Mouse (Mus musculus) erythroid progenitor cell, adult 5-6 weeks (primary cell): ENCODE results near the gene S100a7a. TPM values are rescaled to one million over a fixed set of nuclear protein-coding genes. Genes with fewer than 3 reads are reported as not detected.

Experiments used
- ATAC-seq: replicated peaks from 2 replicates; pipeline ENCODE4 v1.8.0; 2016; ENCODE audit warnings: moderate number of reproducible peaks, mild to moderate bottlenecking, moderate TSS enrichment, inconsistent platforms; ENCODE audit not compliant: poor library complexity, low FRiP score, severe bottlenecking
- total RNA-seq, 2 experiments: library from RNA; stranded (forward) in 1 of 2; stranded (reverse) in 1 of 2; fragments of 150-400 nt in 1 of 2; fragments of 186-747, 209-891 nt in 1 of 2; gene quantifications; 2 replicates each; pipeline versions ENCODE4 v1.2.3 to v1.2.4; 2015 to 2017; ENCODE audit warnings: low replicate concordance in 2 of 2

The S100a7a gene
- total RNA-seq, 2 experiments from 2014 or later = not detected

GRCm38 (mm10) chr3:90693496-90693895, 39.7 kb downstream of the S100a7a start:
- ATAC-seq = no peak

- ATAC-seq = no peak
Measured at GRCm38 (mm10) chr3:90695613-90696012, 41.8 kb downstream of the S100a7a start, which contains the start of gene S100a9. TSS of gene S100a9 (minus strand) at chr3:90695721.

GRCm38 (mm10) chr3:90702244-90702643, 48.4 kb downstream of the S100a7a start:
- ATAC-seq = no peak

Other genes starting within 250 kb of the S100a7a start
- gene Ints3, start 220.4 kb upstream of the S100a7a start, total RNA-seq (2015; ENCODE audit: low replicate concordance) = 6.7 and 12.6 TPM in 2 replicates
- 13.2 and 18.2 TPM in 2 replicates for gene Ints3, start 220.4 kb upstream of the S100a7a start, total RNA-seq (2017; ENCODE audit: low replicate concordance)
- gene Npr1, start 188.2 kb upstream of the S100a7a start, total RNA-seq (2015; ENCODE audit: low replicate concordance) = not detected in 2 replicates
- gene Npr1, start 188.2 kb upstream of the S100a7a start, total RNA-seq (2017; ENCODE audit: low replicate concordance) = not detected in 2 replicates
- gene Ilf2, start 177.9 kb upstream of the S100a7a start, total RNA-seq (2015; ENCODE audit: low replicate concordance) = 61.6 and 86.5 TPM in 2 replicates
- 93.7 and 150 TPM in 2 replicates for gene Ilf2, start 177.9 kb upstream of the S100a7a start, total RNA-seq (2017; ENCODE audit: low replicate concordance)
- gene Snapin, start 163.0 kb upstream of the S100a7a start, total RNA-seq (2015; ENCODE audit: low replicate concordance) = 11.3 and 17.7 TPM in 2 replicates
- 13.1 and 16.4 TPM in 2 replicates for gene Snapin, start 163.0 kb upstream of the S100a7a start, total RNA-seq (2017; ENCODE audit: low replicate concordance)
- 78.9 and 101 TPM in 2 replicates for gene Chtop, start 144.5 kb upstream of the S100a7a start, total RNA-seq (2015; ENCODE audit: low replicate concordance)
- 47.3 and 66.6 TPM in 2 replicates for gene Chtop, start 144.5 kb upstream of the S100a7a start, total RNA-seq (2017; ENCODE audit: low replicate concordance)
- 27.7 and 33.9 TPM in 2 replicates for gene S100a1, start 139.6 kb upstream of the S100a7a start, total RNA-seq (2015; ENCODE audit: low replicate concordance)
- 18.2 and 22.8 TPM in 2 replicates for gene S100a1, start 139.6 kb upstream of the S100a7a start, total RNA-seq (2017; ENCODE audit: low replicate concordance)
- 8.8 and 10.8 TPM in 2 replicates for gene S100a13, start 139.6 kb upstream of the S100a7a start, total RNA-seq (2015; ENCODE audit: low replicate concordance)
- 6.7 and 9.5 TPM in 2 replicates for gene S100a13, start 139.6 kb upstream of the S100a7a start, total RNA-seq (2017; ENCODE audit: low replicate concordance)
- not detected in 2 replicates for gene S100a14, start 127.2 kb upstream of the S100a7a start, total RNA-seq (2015; ENCODE audit: low replicate concordance)
- gene S100a14, start 127.2 kb upstream of the S100a7a start, total RNA-seq (2017; ENCODE audit: low replicate concordance) = not detected in 2 replicates
- gene S100a16, start 116.8 kb upstream of the S100a7a start, total RNA-seq (2015; ENCODE audit: low replicate concordance) = not detected in 2 replicates
- not detected in 2 replicates for gene S100a16, start 116.8 kb upstream of the S100a7a start, total RNA-seq (2017; ENCODE audit: low replicate concordance)
- not detected in 2 replicates for gene S100a3, start 93.4 kb upstream of the S100a7a start, total RNA-seq (2015; ENCODE audit: low replicate concordance)
- gene S100a3, start 93.4 kb upstream of the S100a7a start, total RNA-seq (2017; ENCODE audit: low replicate concordance) = not detected in 2 replicates
- not detected in 2 replicates for gene S100a2, start 63.8 kb upstream of the S100a7a start, total RNA-seq (2015; ENCODE audit: low replicate concordance)
- not detected in 2 replicates for gene S100a2, start 63.8 kb upstream of the S100a7a start, total RNA-seq (2017; ENCODE audit: low replicate concordance)
- not detected in 2 replicates for gene Gm42674, start 52.1 kb upstream of the S100a7a start, total RNA-seq (2015; ENCODE audit: low replicate concordance)
- gene Gm42674, start 52.1 kb upstream of the S100a7a start, total RNA-seq (2017; ENCODE audit: low replicate concordance) = not detected in 2 replicates
- 36.9 and 83.6 TPM in 2 replicates for gene S100a4, start 50.2 kb upstream of the S100a7a start, total RNA-seq (2015; ENCODE audit: low replicate concordance)
- 29.4 and 37.4 TPM in 2 replicates for gene S100a4, start 50.2 kb upstream of the S100a7a start, total RNA-seq (2017; ENCODE audit: low replicate concordance)
- not detected in 2 replicates for gene S100a5, start 45.5 kb upstream of the S100a7a start, total RNA-seq (2015; ENCODE audit: low replicate concordance)
- gene S100a5, start 45.5 kb upstream of the S100a7a start, total RNA-seq (2017; ENCODE audit: low replicate concordance) = not detected in 2 replicates
- gene S100a6, start 41.1 kb upstream of the S100a7a start, total RNA-seq (2015; ENCODE audit: low replicate concordance) = 132 and 138 TPM in 2 replicates
- 41.6 and 73.8 TPM in 2 replicates for gene S100a6, start 41.1 kb upstream of the S100a7a start, total RNA-seq (2017; ENCODE audit: low replicate concordance)
- 5,294 and 6,274 TPM in 2 replicates for gene S100a8, start 15.0 kb downstream of the S100a7a start, total RNA-seq (2015; ENCODE audit: low replicate concordance)
- gene S100a8, start 15.0 kb downstream of the S100a7a start, total RNA-seq (2017; ENCODE audit: low replicate concordance) = 2,245 and 2,738 TPM in 2 replicates
- gene S100a9, start 41.7 kb downstream of the S100a7a start, total RNA-seq (2015; ENCODE audit: low replicate concordance) = 7,257 and 9,005 TPM in 2 replicates
- gene S100a9, start 41.7 kb downstream of the S100a7a start, total RNA-seq (2017; ENCODE audit: low replicate concordance) = 2,061 and 2,234 TPM in 2 replicates
- gene Pglyrp4, start 72.9 kb downstream of the S100a7a start, total RNA-seq (2015; ENCODE audit: low replicate concordance) = not detected in 2 replicates
- gene Pglyrp4, start 72.9 kb downstream of the S100a7a start, total RNA-seq (2017; ENCODE audit: low replicate concordance) = not detected in 2 replicates
- gene Gm5849, start 123.9 kb downstream of the S100a7a start, total RNA-seq (2015; ENCODE audit: low replicate concordance) = not detected in 2 replicates
- not detected in 2 replicates for gene Gm5849, start 123.9 kb downstream of the S100a7a start, total RNA-seq (2017; ENCODE audit: low replicate concordance)